Mouse (Mus musculus) cerebellum, postnatal 25 days (tissue): Measurements from ENCODE around the gene Opn4.
A peak's percentile ranks its signal among the peaks of the same experiment; 100 is the strongest.

Source experiments
- DNase-seq, 2 experiments: peaks; one replicate each; pipeline ENCODE4 v3.0.0; 2021; ENCODE audit warnings: mixed read lengths in 2 of 2

The Opn4 gene

GRCm38 (mm10) chr14:34561647-34562046, 38.3 kb downstream of the Opn4 start:
- no peak for DNase-seq

- DNase-seq = no peak
Measured at GRCm38 (mm10) chr14:34558947-34559346, 41.0 kb downstream of the Opn4 start.

DNA sequence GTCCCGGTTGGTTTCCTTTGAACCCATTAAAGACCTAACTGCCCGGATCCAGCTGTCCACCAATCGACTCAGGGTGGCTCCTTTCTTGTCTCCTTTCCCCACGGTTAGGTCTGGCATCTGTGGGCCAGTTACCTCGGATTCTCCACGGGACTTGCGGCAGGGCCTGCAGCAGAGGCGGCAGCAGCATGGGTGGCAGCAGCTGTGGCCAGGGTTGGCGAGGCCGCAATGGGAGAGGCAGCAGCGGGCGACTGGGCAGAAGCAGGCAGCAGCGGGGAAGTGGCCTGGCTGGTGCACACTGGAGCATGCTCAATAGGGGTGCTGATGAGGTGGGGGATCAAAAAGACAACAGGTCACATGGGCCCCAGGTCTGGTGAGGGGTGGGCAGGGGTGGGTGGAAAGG, 44.7 kb downstream of the Opn4 start:
- DNase-seq = no peak

DNA sequence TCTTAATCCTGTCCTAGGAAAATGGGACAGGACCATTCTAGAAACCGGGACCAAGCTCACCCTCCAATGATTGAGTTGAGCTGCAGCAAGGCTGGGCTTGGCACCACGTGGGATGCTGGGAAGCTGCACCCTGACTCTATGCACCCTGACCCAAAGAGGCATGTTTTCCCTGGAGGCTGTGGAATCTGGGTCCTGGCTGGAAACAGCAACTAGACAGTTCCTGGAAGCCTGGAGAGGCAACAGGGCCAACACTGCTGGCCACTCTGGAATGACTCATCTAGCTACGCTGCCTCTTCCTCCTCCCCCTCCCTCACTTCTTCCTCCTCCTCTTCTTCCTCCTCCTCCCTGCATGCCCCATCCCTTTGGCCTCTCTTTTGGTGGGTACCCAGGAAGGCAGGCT, 45.9 kb downstream of the Opn4 start:
- DNase-seq = no peak

GRCm38 (mm10) chr14:34553470-34553869, 46.5 kb downstream of the Opn4 start:
- DNase-seq = no peak

GRCm38 (mm10) chr14:34552226-34552625, 47.7 kb downstream of the Opn4 start:
- no peak for DNase-seq

DNA sequence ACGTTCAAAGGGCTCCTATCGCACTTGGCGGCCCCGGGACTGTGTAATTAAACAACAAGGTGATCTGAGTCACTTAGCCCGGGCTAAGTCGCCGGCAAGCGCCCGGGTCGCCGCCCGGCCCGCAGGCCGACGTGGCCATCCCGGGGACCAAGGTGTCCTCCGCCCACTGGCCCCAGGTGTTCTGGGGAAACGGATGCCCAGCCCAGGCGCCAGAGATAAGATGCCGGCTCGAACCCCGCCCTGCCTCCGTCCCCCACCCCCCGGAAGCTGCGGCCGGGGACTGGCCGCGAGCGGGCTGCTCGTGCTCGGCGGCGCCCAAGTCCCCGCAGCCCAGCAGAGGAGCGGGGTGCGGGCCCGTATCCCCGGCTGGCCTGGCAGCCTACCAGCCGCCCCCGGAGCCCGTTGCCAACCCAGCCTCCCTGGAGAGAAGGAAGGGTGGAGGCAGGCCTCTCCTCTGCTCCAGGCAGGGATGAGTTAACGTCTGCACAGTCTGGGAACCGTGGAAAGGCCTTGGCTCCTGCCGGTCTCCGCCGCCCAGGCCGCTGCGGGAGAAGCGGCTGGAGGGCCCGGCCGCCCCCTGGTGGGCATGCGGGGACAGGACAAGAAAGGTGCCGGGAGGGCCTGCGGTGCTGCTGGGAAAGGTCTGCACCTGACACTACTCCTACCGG, 50.8 kb downstream of the Opn4 start:
- DNase-seq = peak; percentile 92

GRCm38 (mm10) chr14:34548391-34549001, 51.4 kb downstream of the Opn4 start:
- peak; percentile 73 to 75 for DNase-seq

DNA sequence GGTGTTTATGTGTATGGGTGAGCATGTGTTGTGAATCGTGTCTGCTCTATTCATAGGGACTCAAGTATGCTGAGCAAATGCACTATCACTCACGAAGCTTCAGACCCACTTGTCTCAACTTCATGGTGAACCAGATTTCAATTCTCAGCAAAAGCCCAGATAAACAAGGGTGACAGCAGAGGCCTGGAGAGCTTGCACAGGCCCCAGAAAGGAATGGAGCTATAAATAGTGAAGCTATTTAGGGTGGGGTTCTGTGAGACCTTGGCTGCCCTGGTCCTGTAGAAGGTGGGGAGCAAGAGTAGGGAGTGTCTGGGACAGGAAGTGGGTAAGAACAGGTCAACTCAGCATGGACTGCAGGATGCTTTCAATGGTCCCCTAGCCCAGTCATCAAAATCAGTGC, 55.4 kb downstream of the Opn4 start:
- DNase-seq = no peak

DNA sequence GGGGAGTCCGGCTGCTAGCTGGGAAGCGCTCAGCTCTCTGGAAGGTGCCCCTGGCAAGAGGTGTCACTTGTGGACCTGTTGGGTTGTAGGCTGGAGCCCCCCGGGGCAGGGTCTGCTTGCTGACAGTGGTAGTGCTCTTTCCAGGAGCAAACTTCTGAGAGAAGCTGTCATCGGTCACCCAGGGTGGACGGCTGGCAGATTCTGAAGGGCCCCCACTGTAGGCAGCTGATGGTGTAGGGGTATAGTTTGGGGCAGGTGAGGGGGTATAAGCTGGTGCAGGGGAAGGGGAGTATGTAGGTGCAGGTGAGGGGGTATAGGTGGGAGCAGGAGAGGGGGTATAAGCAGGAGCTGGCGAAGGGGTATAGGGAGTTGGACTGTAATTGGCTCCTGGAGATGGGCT, 55.9 kb downstream of the Opn4 start:
- no peak for DNase-seq

DNA sequence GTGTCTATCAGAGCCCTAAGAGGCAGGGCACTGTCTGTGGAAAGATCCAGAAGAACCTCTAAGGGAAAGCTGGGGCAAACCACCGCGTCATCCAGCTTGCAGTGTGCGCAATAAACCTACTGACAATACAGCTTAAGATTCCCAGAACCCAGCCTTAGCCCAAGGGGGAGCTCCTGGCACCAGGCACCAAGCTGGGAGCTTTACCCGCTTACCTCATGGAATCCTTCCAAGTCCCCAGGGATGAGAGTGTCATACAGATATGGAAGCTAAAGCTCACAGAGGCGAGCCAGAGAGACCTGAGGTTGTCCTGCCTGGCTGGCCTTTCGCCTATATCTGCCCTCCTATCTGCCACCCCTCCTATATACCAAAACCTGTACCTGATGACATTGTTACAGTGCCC, 56.3 kb downstream of the Opn4 start:
- DNase-seq = no peak

- peak in 1 of 2 experiments; percentile 41 for DNase-seq
Measured at GRCm38 (mm10) chr14:34541896-34542295, 58.0 kb downstream of the Opn4 start.

DNA sequence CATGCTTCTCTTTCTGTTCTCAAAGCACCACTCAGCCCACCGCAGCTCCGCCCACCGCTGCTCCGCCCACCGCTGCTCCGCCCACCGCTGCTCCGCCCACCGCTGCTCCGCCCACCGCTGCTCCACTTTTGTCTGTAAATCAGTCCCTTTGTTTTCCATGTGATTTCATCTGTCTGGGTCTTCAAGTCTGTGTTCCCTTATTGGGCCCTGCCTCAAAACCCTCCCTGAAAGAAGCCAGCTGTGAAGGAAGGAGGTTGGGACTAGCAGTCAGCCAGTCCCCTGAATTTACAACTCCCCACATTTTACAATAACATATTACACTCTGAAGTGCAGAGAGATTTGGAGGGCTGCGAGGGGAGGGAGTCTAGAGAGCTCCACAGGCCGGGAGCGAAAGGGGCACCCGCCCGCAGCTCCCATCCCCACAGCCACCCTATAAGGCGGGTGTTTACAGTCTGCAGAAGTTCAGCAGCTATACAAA, 59.2 kb downstream of the Opn4 start:
- DNase-seq = no peak
